Mouse (Mus musculus) liver, adult (tissue): Measurements from ENCODE around the gene Igfbp5.

Experiments used
- GATA4 ChIP-seq: IDR thresholded peaks from 2 replicates; pipeline ENCODE4 v1.6.1; 2014; ENCODE audit warnings: mild to moderate bottlenecking, low read length; ENCODE audit not compliant: insufficient replicate concordance

The Igfbp5 gene

GRCm38 (mm10) chr1:72874287-72875211 is at the start of gene Igfbp5:
Gene Igfbp5 (minus strand): TSS chr1:72874884.
- TF ChIP-seq GATA4, result no peak

GRCm38 (mm10) chr1:72914815-72915214 is 40.1 kb upstream of the Igfbp5 start:
- no peak for TF ChIP-seq GATA4

- no peak for TF ChIP-seq GATA4
Observed at GRCm38 (mm10) chr1:72913073-72913472, 38.4 kb upstream of the Igfbp5 start.

GRCm38 (mm10) chr1:72895821-72896220 is 21.1 kb upstream of the Igfbp5 start:
- no peak for TF ChIP-seq GATA4

- TF ChIP-seq GATA4, result no peak
Observed at GRCm38 (mm10) chr1:72887910-72888309, 13.2 kb upstream of the Igfbp5 start.

- no peak for TF ChIP-seq GATA4
Observed at GRCm38 (mm10) chr1:72885819-72886169, 11.1 kb upstream of the Igfbp5 start.

- TF ChIP-seq GATA4, result no peak
Observed at GRCm38 (mm10) chr1:72885111-72885818, 10.6 kb upstream of the Igfbp5 start.

- no peak for TF ChIP-seq GATA4
Observed at GRCm38 (mm10) chr1:72879319-72879634, 4.6 kb upstream of the Igfbp5 start.

- no peak for TF ChIP-seq GATA4
Observed at GRCm38 (mm10) chr1:72878473-72879318, 4.0 kb upstream of the Igfbp5 start.

- no peak for TF ChIP-seq GATA4
Observed at GRCm38 (mm10) chr1:72877892-72878291, 3.2 kb upstream of the Igfbp5 start.

- TF ChIP-seq GATA4, result no peak
Observed at GRCm38 (mm10) chr1:72876111-72876510, 1.4 kb upstream of the Igfbp5 start.

- TF ChIP-seq GATA4, result no peak
Observed at GRCm38 (mm10) chr1:72875708-72876107, 1.0 kb upstream of the Igfbp5 start.

GRCm38 (mm10) chr1:72873511-72874286 is 985 bp downstream of the Igfbp5 start:
- no peak for TF ChIP-seq GATA4

GRCm38 (mm10) chr1:72873078-72873477 is 1.6 kb downstream of the Igfbp5 start:
- no peak for TF ChIP-seq GATA4

GRCm38 (mm10) chr1:72872521-72872920 is 2.2 kb downstream of the Igfbp5 start:
- no peak for TF ChIP-seq GATA4
